Mouse (Mus musculus): ENCODE measurements around the gene Stap2.

DNA sequence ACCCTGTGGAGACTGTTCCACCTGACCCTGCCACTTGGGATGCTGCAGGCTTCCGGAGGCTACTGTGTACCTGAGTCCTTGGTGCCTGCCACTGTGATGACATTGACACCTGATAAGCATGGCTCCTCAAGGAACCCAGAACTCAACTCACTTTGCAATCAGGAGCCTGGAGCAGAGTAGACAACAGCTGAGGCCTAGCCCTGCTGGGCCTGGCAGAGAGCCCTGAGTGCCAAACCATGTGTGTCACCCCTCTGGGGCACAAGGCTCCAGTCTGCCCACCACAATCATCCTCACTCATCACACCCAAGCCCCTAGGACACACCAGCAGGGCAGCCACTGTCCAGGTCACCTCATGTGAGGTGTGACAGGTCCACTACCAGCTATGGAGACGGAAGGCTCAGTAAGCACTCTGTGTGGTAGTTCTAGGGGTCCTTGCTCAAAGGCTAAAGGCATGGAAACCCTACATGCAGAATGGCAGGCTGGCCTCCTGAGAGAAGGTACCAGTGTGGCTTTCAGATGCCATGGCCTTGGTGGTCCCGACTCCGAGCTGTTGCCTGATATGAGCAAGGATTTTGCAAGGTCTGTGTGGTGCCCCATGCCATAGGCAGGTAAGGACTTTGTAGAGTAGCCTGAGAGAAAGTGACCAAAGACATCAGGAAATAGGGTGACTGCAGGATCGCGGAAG lies 15.2 kb upstream of the Stap2 start:
- TF ChIP-seq TAL1 (IDR thresholded peaks at IDR 0.05; ENCODE audit: low read length) (no peak), GATA1 (IDR thresholded peaks at IDR 0.05; ENCODE audit: low read length) (no peak)
